Mouse (Mus musculus) erythroid progenitor cell, adult 5-6 weeks (primary cell): Measurements from ENCODE around the gene Chst10. TPM values are rescaled to one million over a fixed set of nuclear protein-coding genes. Genes with fewer than 3 reads are reported as not detected.

Experiments used
- ATAC-seq: replicated peaks from 2 replicates; pipeline ENCODE4 v1.8.0; 2016; ENCODE audit warnings: moderate number of reproducible peaks, mild to moderate bottlenecking, moderate TSS enrichment, inconsistent platforms; ENCODE audit not compliant: poor library complexity, low FRiP score, severe bottlenecking
- total RNA-seq, 2 experiments: library from RNA; stranded (forward) in 1 of 2; stranded (reverse) in 1 of 2; fragments of 150-400 nt in 1 of 2; fragments of 186-747, 209-891 nt in 1 of 2; gene quantifications; 2 replicates each; pipeline versions ENCODE4 v1.2.3 to v1.2.4; 2015 to 2017; ENCODE audit warnings: low replicate concordance in 2 of 2

Chst10 gene
- total RNA-seq, 2 experiments from 2014 or later = 37.8 to 38.1 TPM

DNA sequence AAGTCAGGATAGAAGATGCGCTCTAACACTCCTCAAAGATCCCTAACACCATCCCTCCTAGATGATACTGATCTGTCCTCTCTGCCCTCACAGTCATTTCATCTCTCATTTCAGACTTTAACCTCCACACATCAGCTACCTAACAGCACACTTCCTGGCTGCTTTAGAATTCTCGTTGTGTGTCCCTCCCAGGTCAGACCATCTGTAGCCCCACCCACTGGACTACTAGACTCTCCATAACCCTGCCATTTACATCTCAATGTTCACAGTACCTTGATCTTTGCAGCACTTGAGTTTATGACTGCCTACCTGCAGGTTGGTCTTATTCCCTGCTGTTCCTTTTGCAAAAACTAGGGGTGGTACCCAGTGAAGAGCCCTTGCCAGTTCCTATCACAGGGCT lies 74.1 kb downstream of the Chst10 start:
- no peak for ATAC-seq

DNA sequence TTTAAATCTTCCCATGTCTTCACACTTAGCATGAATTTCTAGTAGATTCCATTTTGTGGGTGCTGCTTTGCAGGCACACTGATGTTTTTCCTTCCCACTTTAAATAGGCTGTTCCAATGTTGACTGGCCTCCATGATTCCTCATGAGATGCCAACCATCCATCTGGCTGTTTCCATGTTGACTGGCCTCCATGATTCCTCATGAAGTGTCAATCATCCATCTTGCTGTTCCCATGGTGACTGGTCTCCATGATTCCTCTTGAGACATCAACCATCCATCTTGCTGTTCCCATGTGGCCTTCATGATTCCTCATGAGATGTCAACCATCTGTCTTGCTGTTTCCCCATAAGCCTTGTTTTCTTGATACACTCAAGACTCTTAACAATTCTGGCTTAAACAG lies 78.3 kb downstream of the Chst10 start:
- ATAC-seq = no peak

DNA sequence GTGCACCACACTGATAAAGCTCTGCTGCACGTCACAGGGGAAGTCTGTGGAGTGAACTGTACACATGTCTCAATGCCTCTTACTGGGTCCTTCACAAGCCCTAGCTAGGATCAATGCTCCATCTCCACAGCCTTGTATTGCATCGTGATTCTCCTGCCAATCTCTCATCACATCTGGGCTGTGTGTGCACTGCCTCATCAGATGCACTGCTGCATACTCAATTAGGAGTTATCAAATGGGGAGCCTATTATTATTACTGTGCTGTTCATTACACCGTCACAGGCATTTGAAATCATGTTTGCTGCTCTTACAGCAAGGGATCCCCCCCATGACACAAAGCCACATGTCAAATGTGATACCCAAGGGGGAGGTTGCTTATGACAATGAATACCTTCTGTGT lies 80.3 kb downstream of the Chst10 start:
- no peak for ATAC-seq

DNA sequence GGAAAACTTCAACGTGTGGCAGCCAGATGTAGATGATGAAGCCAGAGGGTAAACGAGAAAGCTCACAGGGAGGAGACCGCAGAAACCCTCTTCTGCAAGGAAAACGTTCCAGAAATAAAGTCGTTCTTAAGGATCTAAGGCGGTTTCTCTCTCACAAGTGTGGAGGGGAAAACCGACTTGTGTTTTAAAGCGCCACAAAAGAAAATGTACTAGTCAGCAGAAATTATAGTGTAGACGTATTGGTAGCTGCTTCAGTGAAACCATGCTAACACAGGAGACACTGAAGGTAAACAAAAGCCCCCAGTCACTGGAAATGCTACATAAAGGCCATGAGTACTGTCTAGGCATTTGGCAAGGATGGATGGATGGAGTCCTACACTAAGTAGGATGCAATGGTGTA lies 80.7 kb downstream of the Chst10 start:
- ATAC-seq = no peak

DNA sequence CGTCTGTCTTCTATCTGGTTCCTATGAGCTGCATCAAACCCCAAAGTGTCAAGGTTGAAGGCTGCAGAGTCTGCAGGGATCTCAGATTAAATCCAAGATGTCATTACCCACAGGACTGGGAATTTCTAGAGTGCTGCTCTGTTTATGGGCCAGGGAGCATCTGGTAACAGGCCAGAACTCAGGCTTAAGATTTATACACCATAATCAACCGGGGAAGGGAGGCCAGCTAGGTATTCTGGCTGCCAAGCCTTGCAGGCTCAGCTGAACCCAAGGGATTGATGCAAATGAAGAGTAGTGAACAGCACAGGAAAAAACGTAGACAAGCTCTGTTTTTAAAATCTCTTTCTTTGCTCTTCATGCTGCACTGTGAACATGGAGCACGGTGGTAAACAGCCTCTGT lies 81.7 kb downstream of the Chst10 start:
- ATAC-seq = no peak

Other genes starting within 250 kb of the Chst10 start
- 6.8 and 9.6 TPM in 2 replicates for gene Aff3, start 233.2 kb downstream of the Chst10 start, total RNA-seq (2015; ENCODE audit: low replicate concordance)
- 4.0 and 5.0 TPM in 2 replicates for gene Aff3, start 233.2 kb downstream of the Chst10 start, total RNA-seq (2017; ENCODE audit: low replicate concordance)
- gene Lonrf2, start 61.5 kb downstream of the Chst10 start, total RNA-seq (2015; ENCODE audit: low replicate concordance) = 1.1 TPM in 1 of 2 replicates, not detected in the other
- under 0.01 and 0.26 TPM in 2 replicates for gene Lonrf2, start 61.5 kb downstream of the Chst10 start, total RNA-seq (2017; ENCODE audit: low replicate concordance)
- not detected in 2 replicates for gene Nms, start 41.0 kb upstream of the Chst10 start, total RNA-seq (2015; ENCODE audit: low replicate concordance)
- not detected in 2 replicates for gene Nms, start 41.0 kb upstream of the Chst10 start, total RNA-seq (2017; ENCODE audit: low replicate concordance)
- gene Pdcl3, start 87.4 kb upstream of the Chst10 start, total RNA-seq (2015; ENCODE audit: low replicate concordance) = 4.3 and 11.3 TPM in 2 replicates
- gene Pdcl3, start 87.4 kb upstream of the Chst10 start, total RNA-seq (2017; ENCODE audit: low replicate concordance) = 9.1 and 18.5 TPM in 2 replicates